Mouse (Mus musculus): Measurements from ENCODE around the gene Rnf4. TPM values are rescaled to one million over a fixed set of nuclear protein-coding genes. Genes with fewer than 3 reads are reported as not detected.

Gene Rnf4
- total RNA-seq (2012; rRNA removed) = 177 and 186 TPM in 2 replicates

DNA sequence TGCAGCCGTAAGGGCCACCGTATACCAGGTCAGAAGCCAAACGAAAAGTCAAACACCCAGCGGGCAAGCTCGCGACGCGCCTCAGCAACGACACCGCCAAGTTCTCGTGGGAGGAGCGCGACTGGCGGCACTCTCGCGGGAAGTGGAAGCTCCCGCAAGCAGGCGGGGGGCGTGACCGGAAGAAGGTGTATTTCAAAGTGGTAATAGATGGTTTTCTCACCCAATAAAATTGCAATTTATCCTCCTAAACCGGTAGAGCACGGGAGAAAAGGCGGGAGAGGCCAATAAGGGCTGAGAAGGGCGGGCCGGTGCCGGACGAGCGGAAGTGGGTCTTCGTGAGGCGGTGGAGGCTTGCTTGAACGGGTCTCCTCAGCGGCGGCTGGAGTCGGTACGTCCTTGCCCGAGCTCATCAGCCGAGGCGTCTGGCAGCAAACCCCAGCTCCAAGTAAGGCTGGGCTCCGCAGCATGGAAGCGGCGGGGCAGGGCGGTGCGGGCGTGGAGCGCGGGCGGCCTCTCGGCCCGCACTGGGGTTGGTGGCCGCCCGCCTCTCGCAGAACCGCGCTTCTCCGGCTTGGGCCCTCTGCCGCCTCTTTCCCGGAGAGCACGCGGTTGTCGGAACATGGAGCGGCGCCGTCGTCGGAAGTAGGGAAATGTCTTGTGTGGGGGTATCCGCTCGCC is at the start of gene Rnf4:
Gene Rnf4 (plus strand): TSS at position 193 of the 678 bp plus-strand sequence.
- in situ Hi-C loops (cut with MboI; ENCODE audit: low sequenced_read_pairs in 2 of 2, unreplicated experiment in 2 of 2) = no loop called here
- Histone ChIP-seq H3K27ac (ENCODE audit: insufficient read depth, low read depth, low read length, poor library complexity, severe bottlenecking) (peak within 1 kb of the TSS; percentile 96), H3K36me3 (ENCODE audit: control insufficient read depth, insufficient read depth, low read length, poor library complexity, severe bottlenecking) (peaks cover 3% of the 10 kb centered on the region; the same call in 1 of the 2 replicates), H3K4me3 (ENCODE audit: insufficient read depth in 1 of 2, low read depth in 1 of 2, low read length in 2 of 2, poor library complexity in 1 of 2, severe bottlenecking in 1 of 2) (peak within 1 kb of the TSS; percentile 88 to 89), H3K4me1 (ENCODE audit: control insufficient read depth in 2 of 2, insufficient read depth in 2 of 2, low read length in 2 of 2, poor library complexity in 1 of 2) (peaks cover 1 to 3% of the 10 kb centered on the region in 2 experiments; a peak in 3 of 4 replicates), H3K9ac (ENCODE audit: insufficient read depth, low read depth, low read length, poor library complexity, severe bottlenecking) (peak within 1 kb of the TSS; percentile 98), H3K9me3 (ENCODE audit: control insufficient read depth, insufficient read depth, low read depth, low read length) (no peaks in the 10 kb centered on the region)
- TF ChIP-seq CHD2 (IDR thresholded peaks at IDR 0.05; ENCODE audit: low read depth, low read length) (peak; percentile 98), ZNF384 (IDR thresholded peaks at IDR 0.05; ENCODE audit: low read depth, low read length) (no peak)
- DNase-seq (ENCODE audit: low read depth, low spot score) = peak; percentile 97

DNA sequence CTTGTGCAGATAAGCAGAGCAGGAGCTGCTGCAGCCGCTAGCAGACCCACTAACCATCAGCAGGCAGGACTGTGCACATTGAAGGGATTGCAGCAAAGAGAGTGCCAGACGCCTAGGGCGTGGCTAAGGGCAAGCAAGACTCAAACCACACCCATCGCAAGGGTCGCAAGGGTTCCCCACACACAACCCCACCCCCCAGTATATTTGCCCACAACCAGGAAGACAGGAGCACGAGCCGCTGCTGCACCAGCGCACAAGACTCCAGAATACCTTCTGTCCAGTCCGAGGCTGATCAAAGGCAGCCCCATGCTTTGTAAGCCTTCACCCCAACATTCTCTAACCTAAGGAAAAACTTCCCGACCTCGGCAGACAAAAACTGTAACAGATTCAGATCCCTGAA is 49.6 kb upstream of the Rnf4 start:
- in situ Hi-C loops (cut with MboI; ENCODE audit: low sequenced_read_pairs in 2 of 2, unreplicated experiment in 2 of 2) = no loop called here
- Histone ChIP-seq H3K36me3 (ENCODE audit: control insufficient read depth, insufficient read depth, low read length, poor library complexity, severe bottlenecking) (no peaks in the 10 kb centered on the region), H3K9me3 (ENCODE audit: control insufficient read depth, insufficient read depth, low read depth, low read length) (no peaks in the 10 kb centered on the region), H3K4me3 (ENCODE audit: insufficient read depth in 1 of 2, low read depth in 1 of 2, low read length in 2 of 2, poor library complexity in 1 of 2, severe bottlenecking in 1 of 2) (peak overlapping the region; percentile 75 to 82), H3K4me1 (ENCODE audit: control insufficient read depth in 2 of 2, insufficient read depth in 2 of 2, low read length in 2 of 2, poor library complexity in 1 of 2) (peaks cover 10 to 22% of the 10 kb centered on the region in 2 experiments), H3K9ac (ENCODE audit: insufficient read depth, low read depth, low read length, poor library complexity, severe bottlenecking) (0 out of 2 replicates have a peak overlapping the region, but pooled peaks have one; percentile 2), H3K27ac (ENCODE audit: insufficient read depth, low read depth, low read length, poor library complexity, severe bottlenecking) (no peak overlapping the region)
- TF ChIP-seq HCFC1 (IDR thresholded peaks at IDR 0.05; ENCODE audit: borderline replicate concordance, insufficient read depth, low read length) (no peak), MAFK (IDR thresholded peaks at IDR 0.05; ENCODE audit: insufficient read depth, low read depth, low read length) (no peak), CHD2 (IDR thresholded peaks at IDR 0.05; ENCODE audit: low read depth, low read length) (no peak), ZC3H11A (IDR thresholded peaks at IDR 0.05; ENCODE audit: borderline replicate concordance, low read depth, low read length) (no peak), ZNF384 (IDR thresholded peaks at IDR 0.05; ENCODE audit: low read depth, low read length) (no peak)
- no peak for DNase-seq (ENCODE audit: low read depth, low spot score)

DNA sequence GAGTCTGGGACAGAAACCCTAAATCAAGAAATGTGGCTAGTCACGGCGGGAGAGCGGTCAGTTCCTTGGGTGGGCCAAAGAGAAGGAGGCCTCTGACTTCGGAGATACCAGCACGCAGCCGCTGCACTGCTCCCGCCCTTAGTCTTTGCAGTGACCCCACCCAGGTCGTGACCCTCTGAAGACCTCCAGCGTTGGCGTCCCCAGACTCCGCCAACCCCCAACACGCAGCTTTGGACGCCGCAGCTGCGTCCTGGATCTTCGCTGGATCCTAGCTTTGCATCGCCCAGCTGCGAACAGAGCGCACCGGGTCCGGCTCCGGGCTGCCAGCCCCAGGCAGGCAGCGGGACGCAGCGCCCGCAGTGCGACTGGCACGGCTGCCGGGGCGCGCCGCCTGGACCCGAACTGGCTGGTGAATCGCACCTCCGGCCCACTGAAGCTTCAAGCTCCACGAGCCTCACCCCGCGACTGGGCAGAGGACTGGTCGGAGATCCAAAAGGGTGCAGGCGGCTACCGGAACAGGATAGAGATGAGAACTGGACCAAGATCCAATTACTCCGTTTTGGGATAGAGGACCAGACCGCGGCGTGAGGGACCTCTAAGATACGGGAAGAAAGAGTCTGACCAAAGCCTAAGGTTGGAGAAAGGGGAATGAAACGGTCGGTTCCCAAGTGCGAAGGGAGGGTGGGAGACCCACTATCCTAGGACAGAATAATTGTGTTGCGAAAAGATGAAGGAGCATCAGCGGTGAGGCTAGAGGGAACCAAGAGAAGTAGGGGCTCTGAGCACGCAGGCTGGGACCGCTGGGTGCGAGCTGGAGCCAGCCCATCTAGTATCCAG is 48.9 kb upstream of the Rnf4 start:
- no peak for TF ChIP-seq ZC3H11A (IDR thresholded peaks at IDR 0.05; ENCODE audit: borderline replicate concordance, low read depth, low read length)
- TF ChIP-seq CHD2 (IDR thresholded peaks at IDR 0.05; ENCODE audit: low read depth, low read length) = no peak
- no peak for TF ChIP-seq HCFC1 (IDR thresholded peaks at IDR 0.05; ENCODE audit: borderline replicate concordance, insufficient read depth, low read length)
- TF ChIP-seq ZNF384 (IDR thresholded peaks at IDR 0.05; ENCODE audit: low read depth, low read length) = no peak
- no peak for TF ChIP-seq MAFK (IDR thresholded peaks at IDR 0.05; ENCODE audit: insufficient read depth, low read depth, low read length)
- Histone ChIP-seq H3K9ac (ENCODE audit: insufficient read depth, low read depth, low read length, poor library complexity, severe bottlenecking) (peak overlapping the region; percentile 47), H3K9me3 (ENCODE audit: control insufficient read depth, insufficient read depth, low read depth, low read length) (no peaks in the 10 kb centered on the region), H3K4me3 (ENCODE audit: insufficient read depth in 1 of 2, low read depth in 1 of 2, low read length in 2 of 2, poor library complexity in 1 of 2, severe bottlenecking in 1 of 2) (peak overlapping the region; percentile 75 to 82), H3K27ac (ENCODE audit: insufficient read depth, low read depth, low read length, poor library complexity, severe bottlenecking) (no peak overlapping the region), H3K4me1 (ENCODE audit: control insufficient read depth in 2 of 2, insufficient read depth in 2 of 2, low read length in 2 of 2, poor library complexity in 1 of 2) (peaks cover 10 to 19% of the 10 kb centered on the region in 2 experiments), H3K36me3 (ENCODE audit: control insufficient read depth, insufficient read depth, low read length, poor library complexity, severe bottlenecking) (no peaks in the 10 kb centered on the region)
- no peak for DNase-seq (ENCODE audit: low read depth, low spot score)
- in situ Hi-C loops (cut with MboI; ENCODE audit: low sequenced_read_pairs in 2 of 2, unreplicated experiment in 2 of 2) = no loop called here

DNA sequence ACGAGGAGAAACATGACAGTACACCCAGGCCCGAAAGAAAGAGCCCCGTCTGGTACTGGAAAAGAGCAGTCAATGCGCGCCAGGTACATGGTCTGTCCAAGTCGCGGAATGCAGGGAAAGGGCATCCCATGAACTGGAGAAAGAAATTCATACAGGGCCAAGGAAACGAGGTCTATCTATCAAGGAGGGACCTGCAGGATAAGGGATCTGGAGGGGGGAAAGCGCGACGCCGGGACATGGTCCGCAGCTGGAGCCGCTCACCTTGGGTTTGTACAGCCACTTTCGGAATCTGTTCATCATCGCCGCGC is 48.3 kb upstream of the Rnf4 start:
- Histone ChIP-seq H3K9me3 (ENCODE audit: control insufficient read depth, insufficient read depth, low read depth, low read length) (no peaks in the 10 kb centered on the region), H3K4me1 (ENCODE audit: control insufficient read depth in 2 of 2, insufficient read depth in 2 of 2, low read length in 2 of 2, poor library complexity in 1 of 2) (peaks cover 10 to 17% of the 10 kb centered on the region in 2 experiments), H3K9ac (ENCODE audit: insufficient read depth, low read depth, low read length, poor library complexity, severe bottlenecking) (peak overlapping the region; percentile 47), H3K4me3 (ENCODE audit: insufficient read depth in 1 of 2, low read depth in 1 of 2, low read length in 2 of 2, poor library complexity in 1 of 2, severe bottlenecking in 1 of 2) (peak overlapping the region; percentile 75 to 82), H3K27ac (ENCODE audit: insufficient read depth, low read depth, low read length, poor library complexity, severe bottlenecking) (no peak overlapping the region), H3K36me3 (ENCODE audit: control insufficient read depth, insufficient read depth, low read length, poor library complexity, severe bottlenecking) (no peaks in the 10 kb centered on the region)
- TF ChIP-seq ZC3H11A (IDR thresholded peaks at IDR 0.05; ENCODE audit: borderline replicate concordance, low read depth, low read length) (no peak), CHD2 (IDR thresholded peaks at IDR 0.05; ENCODE audit: low read depth, low read length) (no peak), MAFK (IDR thresholded peaks at IDR 0.05; ENCODE audit: insufficient read depth, low read depth, low read length) (no peak), HCFC1 (IDR thresholded peaks at IDR 0.05; ENCODE audit: borderline replicate concordance, insufficient read depth, low read length) (no peak), ZNF384 (IDR thresholded peaks at IDR 0.05; ENCODE audit: low read depth, low read length) (no peak)
- no peak for DNase-seq (ENCODE audit: low read depth, low spot score)
- in situ Hi-C loops (cut with MboI; ENCODE audit: low sequenced_read_pairs in 2 of 2, unreplicated experiment in 2 of 2) = no loop called here
